Mouse (Mus musculus) MEL-GATA-1-ER (cell line): ENCODE results near the gene Gab3.
"Not testable (repeated sequence)": the region's sequence is repeated elsewhere in the genome, so short reads cannot be mapped to it uniquely, and the experiment has no call there.

Experiments
- DNase-seq: peaks from one replicate; pipeline ENCODE4 v3.0.0-alpha.2; 2012; ENCODE audit warnings: low read depth; ENCODE audit errors: extremely low read depth

The Gab3 gene

DNA sequence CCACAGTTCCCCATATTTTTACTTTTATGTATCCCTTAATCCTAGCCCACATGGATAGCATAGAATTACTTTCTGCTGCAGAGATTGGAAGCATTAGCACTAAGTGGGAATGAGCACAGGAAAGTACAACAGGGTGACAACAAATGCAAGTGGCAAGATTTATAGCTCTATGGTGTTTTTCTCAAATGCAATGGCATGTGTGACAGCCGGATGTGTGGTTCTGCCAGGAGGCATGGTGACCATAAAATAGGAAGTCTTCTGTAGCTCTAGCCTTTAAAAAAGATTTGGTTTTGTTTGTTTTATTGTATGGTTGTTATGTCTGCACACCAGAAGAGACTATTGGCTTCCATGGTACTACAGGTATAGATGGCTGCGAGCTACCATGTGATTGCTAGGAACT lies 50.1 kb downstream of the Gab3 start:
- no peak for DNase-seq

DNA sequence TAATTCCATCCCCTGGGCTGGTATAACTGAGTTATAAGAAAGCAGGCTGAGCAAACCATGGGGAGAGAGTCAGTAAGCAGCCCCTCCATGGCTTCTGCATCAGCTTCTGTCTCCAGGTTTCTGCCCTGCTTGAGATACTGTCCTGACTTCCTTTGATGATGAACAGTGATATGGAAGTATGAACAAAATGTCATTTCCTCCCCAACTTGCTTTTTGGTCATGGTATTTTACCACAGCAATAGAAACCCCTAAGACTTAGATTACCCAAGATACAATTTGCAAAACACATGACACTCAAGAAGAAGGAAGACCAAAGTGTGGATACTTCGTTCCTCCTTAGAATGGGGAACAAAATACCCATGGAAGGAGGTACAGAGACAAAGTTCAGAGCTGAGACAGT lies 51.2 kb downstream of the Gab3 start:
- DNase-seq: not testable (repeated sequence)

DNA sequence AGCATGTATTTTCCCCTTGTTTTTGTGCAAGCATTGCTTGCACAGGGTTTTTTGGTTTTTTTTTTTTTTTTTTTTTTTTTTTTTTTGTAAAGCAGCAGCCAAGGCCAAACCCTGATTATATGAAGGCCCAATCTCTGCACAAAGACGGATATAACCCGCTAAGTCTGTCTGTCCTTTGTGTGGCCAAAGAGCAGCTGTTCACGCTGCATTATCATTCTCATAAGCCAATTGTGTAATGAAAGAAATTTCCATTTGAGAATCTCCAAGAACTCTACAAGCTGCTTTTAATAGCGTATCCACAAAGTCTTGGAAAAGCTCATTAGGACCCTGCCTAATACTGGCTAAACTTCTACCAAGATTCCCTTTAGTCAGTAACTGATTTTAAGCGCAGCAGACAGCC lies 101.5 kb downstream of the Gab3 start:
- no peak for DNase-seq

DNA sequence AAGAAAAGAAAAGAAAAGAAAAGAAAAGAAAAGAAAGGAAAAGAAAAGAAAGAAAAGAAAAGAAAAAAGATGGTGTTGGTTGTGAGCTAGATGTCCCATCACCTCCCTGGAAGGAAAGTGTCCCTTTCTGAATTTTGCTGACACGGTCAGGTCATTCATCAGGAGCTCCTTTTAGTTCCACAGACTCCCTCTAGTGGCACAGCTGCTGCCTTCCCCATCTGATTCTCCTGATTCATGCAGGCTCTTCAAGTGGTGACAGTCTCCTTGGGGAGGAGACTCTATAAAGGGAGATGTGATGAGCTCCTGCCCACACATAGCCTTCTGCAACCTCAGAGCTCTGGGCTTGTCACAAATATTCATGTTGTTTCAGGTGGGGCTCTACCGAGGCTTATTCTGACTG lies 122.4 kb downstream of the Gab3 start:
- peak; percentile 13 for DNase-seq

DNA sequence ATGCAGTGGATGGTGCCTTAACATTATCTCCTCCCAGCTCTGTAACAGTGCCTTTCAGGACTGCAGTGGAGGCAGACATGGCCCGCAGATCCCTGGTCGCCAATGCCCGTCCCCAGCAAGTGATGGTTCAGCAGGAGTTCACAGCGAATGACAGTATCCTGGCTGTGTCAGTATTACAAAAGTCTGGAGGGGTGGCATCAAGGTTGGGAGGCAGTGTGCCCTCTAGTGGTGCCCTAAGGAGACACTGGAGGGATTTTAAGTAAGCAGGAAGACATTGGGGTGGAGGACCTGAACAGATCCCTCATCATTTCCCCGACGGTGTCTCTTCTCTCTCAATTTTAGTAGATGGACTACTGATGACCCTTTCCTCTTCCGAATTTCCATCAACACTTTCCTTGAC lies 126.1 kb downstream of the Gab3 start:
- not testable (repeated sequence) for DNase-seq
